Mouse (Mus musculus): Measurements from ENCODE around the gene Gm21680.
"Not testable (repeated sequence)": the region's sequence is repeated elsewhere in the genome, so short reads cannot be mapped to it uniquely, and the experiment has no call there.

Gm21680 gene

GRCm38 (mm10) chr5:25972563-25972962 is at the start of gene Gm21680:
Gene Gm21680, minus strand, starts transcription at chr5:25972663.
- DNase-seq, result not testable (repeated sequence)

GRCm38 (mm10) chr5:26007697-26008096 is 35.2 kb upstream of the Gm21680 start:
- DNase-seq, result peak; percentile 1

GRCm38 (mm10) chr5:26006937-26007695 is 34.7 kb upstream of the Gm21680 start:
- DNase-seq, result peak; percentile 32

- not testable (repeated sequence) for DNase-seq
Observed at GRCm38 (mm10) chr5:26004698-26005097, 32.2 kb upstream of the Gm21680 start, which contains the start of gene Gm1979. Gene Gm1979, minus strand, starts transcription at chr5:26004798.

- not testable (repeated sequence) for DNase-seq
Observed at GRCm38 (mm10) chr5:25988550-25988949, 16.1 kb upstream of the Gm21680 start, which contains the start of gene Gm21698. Gene Gm21698, minus strand, starts transcription at chr5:25988650.

- DNase-seq, result not testable (repeated sequence)
Observed at GRCm38 (mm10) chr5:25957050-25957449, 15.4 kb downstream of the Gm21680 start.

- DNase-seq, result not testable (repeated sequence)
Observed at GRCm38 (mm10) chr5:25956611-25957010, 15.9 kb downstream of the Gm21680 start.

GRCm38 (mm10) chr5:25954317-25954716 is 18.1 kb downstream of the Gm21680 start, which contains the start of gene Gm21671:
Gene Gm21671, minus strand, starts transcription at chr5:25954417.
- DNase-seq, result not testable (repeated sequence)

- not testable (repeated sequence) for DNase-seq
Observed at GRCm38 (mm10) chr5:25945391-25945790, 27.1 kb downstream of the Gm21680 start.

GRCm38 (mm10) chr5:25942281-25942680 is 30.2 kb downstream of the Gm21680 start, which contains the start of gene Gm21663:
Gene Gm21663, minus strand, starts transcription at chr5:25942381.
- not testable (repeated sequence) for DNase-seq
